Mouse (Mus musculus) midbrain, embryonic 14.5 days (tissue): ENCODE measurements at regions not wholly inside any gene's neighbourhood (a gene's known extent, or its start where the extent isn't known, plus 50 kb on each side); places are given as distances from the start of the nearest gene placed in this dataset.
"Not testable (repeated sequence)": the region's sequence is repeated elsewhere in the genome, so short reads cannot be mapped to it uniquely, and the experiment has no call there.

ENCODE experiments used
- ATAC-seq: fragments of 200-750 bp; cut with Nextera tagmentation; 2 replicates; pipeline ENCODE4 v1.8.0; 2017; ENCODE audit warnings: moderate number of reproducible peaks, moderate library complexity; ENCODE audit not compliant: low FRiP score, low TSS enrichment
- DNase-seq: peaks from one replicate; pipeline ENCODE4 v3.0.0-alpha.2; 2015
- H3K27ac ChIP-seq: fragments of 300-500 bp; sonication (generic); replicated peaks from 2 replicates; pipeline ENCODE4 v1.5.1; 2014; ENCODE audit warnings: mild to moderate bottlenecking, low read depth, low read length, moderate library complexity
- H3K27me3 ChIP-seq: fragments of 300-500 bp; sonication (generic); 2 replicates; pipeline ENCODE4 v1.6.1; 2014; ENCODE audit warnings: low read length, control low read depth, mixed read lengths; ENCODE audit not compliant: control insufficient read depth, insufficient read depth
- H3K36me3 ChIP-seq: fragments of 300-500 bp; sonication (generic); 2 replicates; pipeline ENCODE4 v1.6.1; 2014; ENCODE audit warnings: low read length, control low read depth; ENCODE audit not compliant: control insufficient read depth, insufficient read depth
- H3K4me1 ChIP-seq: fragments of 300-500 bp; sonication (generic); 2 replicates; pipeline ENCODE4 v1.6.1; 2014; ENCODE audit warnings: mild to moderate bottlenecking, antibody characterized with exemption, low read length, control low read depth; ENCODE audit not compliant: control insufficient read depth, insufficient read depth
- H3K4me2 ChIP-seq: fragments of 300-500 bp; sonication (generic); 2 replicates; pipeline ENCODE4 v1.6.1; 2014; ENCODE audit warnings: mild to moderate bottlenecking, low read length, moderate library complexity
- H3K4me3 ChIP-seq: fragments of 300-500 bp; sonication (generic); replicated peaks from 2 replicates; pipeline ENCODE4 v1.5.1; 2014; ENCODE audit warnings: low read depth, low read length
- H3K9ac ChIP-seq: fragments of 300-500 bp; sonication (generic); replicated peaks from 2 replicates; pipeline ENCODE4 v1.6.1; 2014; ENCODE audit warnings: mild to moderate bottlenecking, low read length, moderate library complexity
- H3K9me3 ChIP-seq: fragments of 300-500 bp; sonication (generic); 2 replicates; pipeline ENCODE4 v1.6.1; 2016; ENCODE audit warnings: low read length, control low read depth, mixed read lengths; ENCODE audit not compliant: control insufficient read depth
- WGBS: fragments of 180-500 bp; shearing (Covaris S2); extraction: QIAGEN DNeasy Blood & Tissue Kit; methylation state at CpG from one replicate; pipeline ENCODE4 v1.1.7; 2014; 5-methylcytosine and 5-hydroxymethylcytosine counted together

GRCm38 (mm10) chrY:4150031-4150430 lies 378.6 kb downstream of the Gm3376 start:
- WGBS: 81% methylated on average over 7 of the region's 9 CpGs
- H3K4me1 ChIP-seq, H3K4me3 ChIP-seq, H3K27ac ChIP-seq, H3K4me2 ChIP-seq, ATAC-seq, H3K9ac ChIP-seq, H3K27me3 ChIP-seq, H3K36me3 ChIP-seq, H3K9me3 ChIP-seq: not testable (repeated sequence)
- DNase-seq: peak; percentile 13

DNA sequence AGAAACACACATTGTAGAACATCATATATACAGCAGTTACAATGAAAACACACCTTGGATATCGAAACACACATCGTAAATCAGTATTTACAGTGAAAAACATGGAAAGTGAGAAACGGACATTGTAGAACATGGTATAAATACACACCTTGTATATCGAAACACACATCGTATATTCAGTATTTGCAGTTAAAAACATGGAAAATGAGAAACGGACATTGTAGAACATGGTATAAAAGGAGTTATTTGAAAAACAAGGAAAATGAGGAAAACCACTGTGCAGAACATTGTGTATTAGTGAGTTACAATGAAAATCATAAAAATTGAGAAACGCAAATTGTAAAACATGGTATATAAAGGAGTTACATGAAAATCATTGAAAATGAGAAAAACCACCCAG lies 379.2 kb downstream of the Gm3376 start:
- WGBS: 88% methylated on average over 7 of the region's 7 CpGs
- H3K4me2 ChIP-seq, DNase-seq: not testable (repeated sequence)

DNA sequence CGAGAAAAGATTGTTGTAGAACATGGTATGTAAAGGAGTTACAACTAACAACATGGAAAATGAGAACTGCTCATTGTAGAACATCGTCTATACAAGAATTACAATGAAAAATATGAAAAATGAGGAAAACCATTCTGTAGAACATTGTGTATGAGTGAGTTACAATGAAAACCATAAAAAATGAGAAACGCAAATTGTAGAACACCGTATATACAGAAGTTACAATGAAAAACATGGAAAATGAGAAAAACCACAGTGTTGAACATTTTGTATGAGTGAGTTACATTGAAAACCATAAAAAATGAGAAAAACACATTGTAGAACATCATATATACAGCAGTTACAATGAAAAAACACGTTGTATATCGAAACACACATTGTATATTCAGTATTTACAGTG lies 381.5 kb downstream of the Gm3376 start:
- H3K27me3 ChIP-seq, DNase-seq, H3K9ac ChIP-seq, H3K4me2 ChIP-seq, H3K4me1 ChIP-seq, H3K4me3 ChIP-seq, H3K36me3 ChIP-seq, ATAC-seq, H3K9me3 ChIP-seq, H3K27ac ChIP-seq: not testable (repeated sequence)
- 76% methylated on average over 6 of the region's 6 CpGs for WGBS

More for the DNA sequence above, 379.2 kb downstream of the Gm3376 start:
- not testable (repeated sequence) for ATAC-seq, H3K27me3 ChIP-seq, H3K36me3 ChIP-seq, H3K4me3 ChIP-seq, H3K27ac ChIP-seq, H3K9me3 ChIP-seq, H3K9ac ChIP-seq, H3K4me1 ChIP-seq

- Histone ChIP-seq H3K36me3 (no peaks in the 10 kb centered on the region), H3K9me3 (no peaks in the 10 kb centered on the region), H3K4me1 (no peaks in the 10 kb centered on the region), H3K4me3 (no peak overlapping the region), H3K9ac (no peak overlapping the region), H3K4me2 (no peak overlapping the region), H3K27ac (no peak overlapping the region), H3K27me3 (no peaks in the 10 kb centered on the region)
- 74% methylated on average over 2 of the region's 2 CpGs for WGBS
- ATAC-seq (no peak), DNase-seq (no peak)
These were observed 388.9 kb downstream of the Gm3376 start for GRCm38 (mm10) chrY:4160371-4160770.
